Mouse (Mus musculus) 416B (cell line): ENCODE results near the gene Pheta1.
"Not testable (repeated sequence)": the region's sequence is repeated elsewhere in the genome, so short reads cannot be mapped to it uniquely, and the experiment has no call there.

Source experiments
- DNase-seq: peaks from one replicate; pipeline ENCODE4 v3.0.0; 2011; ENCODE audit warnings: low read depth

Pheta1 gene

GRCm38 (mm10) chr5:121843138-121843905 lies 5.5 kb upstream of the Pheta1 start:
- DNase-seq: peak; percentile 64

- DNase-seq: no peak
Observed at GRCm38 (mm10) chr5:121845361-121845760, 3.4 kb upstream of the Pheta1 start.

DNA sequence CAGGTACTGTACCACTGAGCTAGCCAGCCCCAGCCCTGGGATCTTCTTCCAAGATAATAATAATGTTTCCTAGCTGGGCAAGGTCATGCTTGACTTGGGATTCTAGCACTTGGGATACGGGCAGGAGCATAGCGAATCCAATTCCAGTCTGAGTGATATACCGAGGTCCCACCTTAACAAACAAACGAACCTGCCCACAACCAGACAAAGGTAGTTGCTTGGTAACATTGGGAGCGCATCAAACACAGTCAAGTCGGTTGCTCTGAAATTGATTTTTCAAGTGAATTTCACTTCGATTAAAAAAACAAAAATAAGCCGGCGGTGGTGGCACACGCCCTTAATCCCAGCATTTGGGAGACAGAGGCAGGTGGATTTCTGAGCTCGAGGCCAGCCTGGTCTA lies 2.5 kb upstream of the Pheta1 start:
- DNase-seq: no peak

GRCm38 (mm10) chr5:121847269-121847668 lies 1.5 kb upstream of the Pheta1 start:
- not testable (repeated sequence) for DNase-seq

- DNase-seq: peak; percentile 78
Observed at GRCm38 (mm10) chr5:121848035-121848519, 707 bp upstream of the Pheta1 start.

- peak; percentile 23 for DNase-seq
Observed at GRCm38 (mm10) chr5:121849478-121850349, 930 bp downstream of the Pheta1 start.

- no peak for DNase-seq
Observed at GRCm38 (mm10) chr5:121853368-121854051, 4.7 kb downstream of the Pheta1 start.

DNA sequence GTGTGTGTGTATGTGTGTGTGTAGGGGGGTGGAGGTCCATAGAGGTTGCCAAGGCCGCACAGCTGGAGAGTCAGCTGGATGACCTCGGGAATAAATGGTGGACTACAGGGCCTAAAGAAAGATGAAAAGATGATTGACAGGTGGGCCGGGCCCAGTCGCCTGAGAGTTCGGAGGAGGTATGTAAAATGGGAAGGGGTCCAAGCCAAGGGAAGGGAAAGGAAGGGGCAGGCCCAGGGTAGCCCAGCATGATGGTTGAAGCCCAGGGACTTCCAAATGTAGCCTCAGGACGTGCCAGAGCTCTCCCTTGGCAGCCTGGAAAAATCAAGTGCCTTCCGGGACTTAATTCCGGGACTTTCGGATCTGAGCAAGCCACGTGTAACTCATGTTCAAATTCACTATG lies 6.0 kb downstream of the Pheta1 start:
- no peak for DNase-seq

- DNase-seq: no peak
Observed at GRCm38 (mm10) chr5:121856740-121857139, 8.0 kb downstream of the Pheta1 start.

GRCm38 (mm10) chr5:121858427-121858826 lies 9.6 kb downstream of the Pheta1 start:
- no peak for DNase-seq

GRCm38 (mm10) chr5:121861964-121862363 lies 13.2 kb downstream of the Pheta1 start:
- no peak for DNase-seq

- peak; percentile 19 for DNase-seq
Observed at GRCm38 (mm10) chr5:121864330-121864729, 15.5 kb downstream of the Pheta1 start.

GRCm38 (mm10) chr5:121867963-121868362 lies 19.2 kb downstream of the Pheta1 start:
- DNase-seq: peak; percentile 14

DNA sequence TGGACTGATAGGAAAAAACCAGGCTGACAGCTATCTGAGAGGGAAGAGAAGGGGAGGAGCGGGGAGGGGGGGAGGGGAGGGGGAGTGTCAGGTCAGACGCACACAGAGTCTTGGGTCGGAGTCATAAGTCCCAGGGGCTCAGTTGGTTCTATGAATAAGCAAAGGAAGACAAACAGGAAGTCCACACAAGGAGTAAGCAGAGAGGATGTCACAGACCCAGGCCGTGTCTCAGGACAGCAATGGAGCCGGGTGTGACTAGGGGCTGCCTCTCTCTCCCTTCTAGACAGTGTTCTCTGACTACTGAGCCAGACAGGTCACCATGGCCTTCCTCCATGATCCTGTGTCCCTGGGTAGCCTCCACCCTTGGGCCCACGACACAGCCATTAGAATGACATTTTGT lies 22.0 kb downstream of the Pheta1 start:
- peak; percentile 40 for DNase-seq

DNA sequence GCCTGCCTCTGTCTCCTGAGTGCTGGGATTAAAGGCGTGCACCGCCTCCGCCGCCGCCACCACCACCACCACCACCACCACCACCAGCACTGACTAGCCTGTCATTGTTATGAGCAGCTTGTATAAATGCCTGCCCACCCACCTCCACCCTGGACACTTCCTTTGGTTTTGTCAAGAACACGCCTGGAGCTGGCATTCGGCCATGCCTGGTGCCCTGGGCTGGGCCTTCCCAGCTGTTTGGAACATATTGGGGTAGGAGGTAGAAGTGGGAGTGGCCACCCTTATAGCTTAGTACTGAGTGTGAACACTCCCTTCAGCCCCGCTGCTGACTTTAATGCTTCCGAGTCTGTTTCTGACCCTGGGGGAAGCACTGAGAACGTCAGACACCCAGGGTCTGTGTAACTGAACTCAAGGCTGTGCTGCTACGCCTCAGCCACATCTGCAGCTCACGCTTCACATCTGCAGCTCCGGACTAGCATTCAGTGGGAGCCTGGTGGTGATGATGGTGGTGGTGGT lies 22.8 kb downstream of the Pheta1 start:
- peak; percentile 43 for DNase-seq

DNA sequence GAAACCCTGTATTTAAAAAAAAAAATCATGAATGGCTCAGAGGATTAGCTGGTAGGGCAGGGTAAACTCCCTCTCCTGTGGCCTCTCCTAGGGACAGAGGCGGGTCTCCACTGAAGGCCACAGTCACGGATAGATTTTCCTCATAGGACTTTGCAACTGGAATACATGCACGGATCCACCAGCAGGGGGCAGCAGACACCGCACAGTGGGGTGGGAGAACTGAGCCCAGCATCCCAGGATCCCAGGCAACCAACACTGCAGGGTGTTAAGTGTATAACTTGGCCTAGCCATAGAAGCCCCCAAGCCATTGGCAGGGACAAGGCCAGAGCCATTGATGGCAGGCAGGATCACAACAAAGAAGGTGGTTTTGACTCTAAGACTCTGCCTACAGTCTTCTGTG lies 23.4 kb downstream of the Pheta1 start:
- DNase-seq: peak; percentile 70

GRCm38 (mm10) chr5:121875041-121875440 lies 26.3 kb downstream of the Pheta1 start:
- no peak for DNase-seq

- DNase-seq: no peak
Observed at GRCm38 (mm10) chr5:121876901-121877300, 28.1 kb downstream of the Pheta1 start.

GRCm38 (mm10) chr5:121878703-121879102 lies 29.9 kb downstream of the Pheta1 start:
- DNase-seq: peak; percentile 21

DNA sequence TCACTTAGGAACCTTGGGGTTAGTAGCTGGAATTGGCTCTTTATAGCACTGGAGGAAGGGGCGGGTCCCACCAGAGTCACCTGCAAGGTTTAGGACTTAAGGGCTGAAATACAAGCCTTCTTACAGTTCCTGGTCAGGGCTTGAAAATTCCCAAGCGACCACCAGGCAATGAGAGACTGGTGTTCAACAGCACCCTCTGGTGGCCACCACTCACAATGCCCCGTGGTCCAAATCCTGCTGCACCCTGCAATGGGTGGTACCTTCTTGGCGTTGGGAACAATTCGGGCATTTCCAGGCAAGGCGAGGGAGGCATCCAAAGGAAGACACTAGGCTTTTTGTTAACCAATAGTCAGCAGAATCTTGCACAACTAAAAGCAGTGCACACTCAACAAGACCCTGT lies 30.4 kb downstream of the Pheta1 start:
- DNase-seq: peak; percentile 60

DNA sequence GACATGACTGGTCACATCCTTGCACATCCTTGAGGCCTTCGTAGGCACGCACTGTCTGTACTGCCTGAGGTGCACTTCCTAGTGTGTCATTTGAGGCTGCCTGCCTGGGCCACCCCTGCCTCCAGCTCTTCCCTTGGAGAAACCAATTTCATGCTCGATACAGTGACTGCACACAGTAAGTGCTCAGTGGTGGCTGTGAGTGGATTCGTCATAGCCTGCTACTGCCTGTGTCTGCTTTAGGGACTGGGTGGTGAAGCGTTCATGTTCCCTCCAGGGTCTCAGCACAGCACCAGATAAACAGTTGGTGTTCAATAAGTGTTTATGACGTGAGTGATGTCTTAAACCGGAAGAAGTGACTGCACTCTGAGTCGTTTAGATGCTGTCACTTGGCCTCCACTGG lies 34.6 kb downstream of the Pheta1 start:
- DNase-seq: no peak

DNA sequence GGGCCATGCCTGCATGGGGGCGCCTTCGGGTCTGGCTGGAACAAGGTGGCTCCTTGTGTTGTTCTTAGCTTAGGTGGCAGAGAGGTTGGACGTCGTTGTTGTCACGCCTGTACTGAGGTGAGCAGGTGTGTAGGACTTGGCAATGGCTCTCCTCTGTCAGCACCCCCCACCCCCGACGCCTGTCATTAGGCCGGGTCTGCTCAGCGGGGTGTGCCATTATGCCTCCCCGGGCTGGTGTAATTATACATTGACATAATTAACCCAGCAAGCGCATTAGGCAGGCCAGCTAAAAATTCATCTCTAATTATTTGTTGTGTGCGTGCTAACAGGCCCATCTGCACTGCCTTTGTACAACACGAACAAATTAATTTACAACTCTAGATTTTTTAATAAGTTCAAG lies 40.6 kb downstream of the Pheta1 start:
- DNase-seq: no peak
